Mouse (Mus musculus) left cerebral cortex, postnatal 14 days (tissue): ENCODE data around the gene Dnah8. TPM values are rescaled to one million over a fixed set of nuclear protein-coding genes. Genes with fewer than 3 reads are reported as not detected.

ENCODE experiments used
- DNase-seq, 2 experiments: peaks; one replicate each; pipeline ENCODE4 v3.0.0; 2021 to 2022; ENCODE audit warnings: low spot score in 2 of 2, mixed read lengths in 1 of 2
- intact Hi-C: fragments of 180-260 bp; cut with DNase I; formaldehyde crosslinking; loops from one replicate; pipeline ENCODE4 v1.15.1; 2025
- total RNA-seq, 2 experiments: library from RNA; stranded (reverse); gene quantifications; 2 replicates each; pipeline ENCODE4 v1.2.3; 2021

Dnah8 gene
- total RNA-seq, 2 experiments from 2014 or later: 1.7 to 1.9 TPM

GRCm38 (mm10) chr17:30847498-30847897, 223.3 kb downstream of the Dnah8 start:
- intact Hi-C loops: loop anchor here (10.0 kb wide), 1 partner anchor 393 kb away; no protein-coding TSS in a partner anchor

DNA sequence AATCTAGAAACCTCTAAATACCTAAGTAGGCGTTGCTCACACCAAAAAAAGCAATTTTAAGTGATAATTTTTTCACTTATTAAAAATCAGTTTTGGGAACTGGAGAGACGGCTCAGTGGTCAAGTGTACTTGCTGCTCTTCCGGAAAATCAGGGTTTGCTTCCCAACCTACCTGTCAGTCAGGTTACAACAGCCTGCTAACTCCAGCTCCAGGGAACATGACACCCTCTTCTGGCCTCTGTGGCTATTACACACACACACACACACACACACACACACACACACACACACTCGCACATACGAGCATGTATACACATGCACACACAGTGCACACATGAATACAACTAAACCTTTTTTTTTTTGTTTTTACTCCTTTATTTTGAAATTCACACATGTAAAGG, 223.9 kb downstream of the Dnah8 start:
- no peak for DNase-seq
- intact Hi-C loops: loop anchor here (10.0 kb wide), 1 partner anchor 393 kb away; no protein-coding TSS in a partner anchor

More at GRCm38 (mm10) chr17:30847498-30847897, 223.3 kb downstream of the Dnah8 start:
- no peak for DNase-seq

DNA sequence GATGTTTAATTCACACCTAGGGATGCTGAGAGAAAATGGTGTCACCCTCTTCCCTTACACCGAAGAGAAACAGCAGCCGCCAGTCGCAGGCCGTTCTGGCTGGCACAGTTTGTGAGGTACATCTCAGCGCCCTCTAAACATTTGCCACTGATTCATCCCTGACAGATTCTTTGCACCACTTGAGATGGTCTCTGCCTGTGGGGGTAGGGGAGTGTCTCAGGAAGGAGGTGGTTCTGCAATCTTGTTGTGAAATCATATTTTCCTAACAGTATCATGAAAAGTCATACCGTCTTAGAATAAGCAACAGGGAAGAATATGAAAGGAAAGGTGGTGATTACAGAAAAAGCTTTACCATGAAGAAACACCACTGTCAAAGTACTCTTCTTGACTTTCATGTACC, 224.7 kb downstream of the Dnah8 start:
- intact Hi-C loops: loop anchor here (10.0 kb wide), 1 partner anchor 394 kb away; no protein-coding TSS in a partner anchor
- DNase-seq: no peak

- intact Hi-C loops: loop anchor here (10.0 kb wide), 1 partner anchor 395 kb away; no protein-coding TSS in a partner anchor
- DNase-seq: no peak
Observed at GRCm38 (mm10) chr17:30849813-30850212, 225.7 kb downstream of the Dnah8 start.

- DNase-seq: no peak
- intact Hi-C loops: no loop called here
Observed at GRCm38 (mm10) chr17:30852345-30852744, 228.2 kb downstream of the Dnah8 start.

DNA sequence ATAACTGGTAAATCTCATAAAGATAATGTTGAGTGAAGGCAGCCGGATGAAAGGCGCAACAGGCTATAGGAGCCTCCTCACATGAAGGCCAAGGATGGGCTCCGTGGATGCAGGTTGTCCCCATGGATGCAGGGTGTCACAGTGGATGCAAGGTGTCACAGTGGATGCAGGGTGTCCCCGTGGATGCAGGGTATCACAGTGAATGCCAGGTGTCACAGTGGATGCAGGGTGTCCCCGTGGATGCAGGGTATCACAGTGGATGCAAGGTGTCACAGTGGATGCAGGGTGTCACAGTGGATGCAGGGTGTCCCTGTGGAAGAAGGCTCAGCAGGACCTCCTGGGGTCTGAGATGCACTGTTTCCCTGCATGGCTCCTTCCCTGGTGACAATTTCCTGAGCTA, 233.2 kb downstream of the Dnah8 start:
- intact Hi-C loops: no loop called here
- no peak for DNase-seq

DNA sequence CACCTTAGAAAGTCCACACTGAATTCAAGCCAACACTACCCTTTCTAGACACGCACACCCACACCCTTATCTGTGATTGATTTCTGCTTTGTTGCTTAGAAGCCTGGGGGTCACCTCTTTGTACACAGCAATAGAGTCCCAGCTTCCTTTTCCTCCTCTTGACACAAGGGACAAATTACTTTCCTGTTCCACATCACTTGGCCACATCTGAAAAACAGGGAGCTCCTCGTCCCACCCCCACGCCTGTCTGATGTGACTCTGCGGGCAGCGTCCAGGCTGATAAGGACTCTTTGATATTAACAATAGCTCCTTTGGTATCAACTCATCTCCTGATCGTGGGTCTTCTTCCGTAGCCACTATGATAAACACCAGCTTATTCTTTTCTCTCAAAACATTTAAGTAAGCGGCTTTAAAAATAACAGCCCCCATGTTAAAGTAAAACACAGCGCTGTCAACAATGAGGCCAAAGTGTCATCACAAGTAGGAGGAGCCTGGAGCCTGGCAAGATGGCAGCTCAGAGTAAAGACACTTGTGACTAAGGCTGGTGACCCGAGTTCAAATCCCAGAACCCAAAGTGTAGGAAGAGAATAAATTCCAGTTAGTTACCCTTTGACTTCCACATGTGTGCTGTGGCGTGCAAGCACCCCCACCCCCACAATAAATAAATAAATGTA, 234.6 kb downstream of the Dnah8 start:
- intact Hi-C loops: no loop called here
- DNase-seq: no peak

- intact Hi-C loops: no loop called here
- DNase-seq: no peak
Observed at GRCm38 (mm10) chr17:30859989-30860585, 235.9 kb downstream of the Dnah8 start.

GRCm38 (mm10) chr17:30860606-30861005, 236.5 kb downstream of the Dnah8 start:
- no peak for DNase-seq
- intact Hi-C loops: no loop called here

DNA sequence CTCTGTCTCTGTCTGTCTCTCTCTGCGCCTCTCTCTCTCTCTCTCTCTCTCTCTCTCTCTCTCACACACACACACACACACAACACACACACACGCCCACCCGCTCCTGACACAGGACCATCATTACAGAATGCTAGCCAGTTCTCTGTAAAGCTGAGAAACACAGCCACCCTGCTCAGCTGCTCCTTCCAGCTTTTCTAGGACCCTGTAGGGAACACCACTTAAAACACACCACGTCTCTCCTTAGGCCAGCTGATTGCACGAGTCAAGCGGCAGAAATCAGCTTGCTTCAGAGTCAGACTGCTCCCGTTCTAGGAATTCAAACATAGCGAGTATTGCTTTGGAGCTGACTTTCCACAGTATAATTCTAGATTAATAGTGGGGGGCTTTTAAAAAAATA, 242.1 kb downstream of the Dnah8 start:
- intact Hi-C loops: no loop called here
- DNase-seq: peak; percentile 35 to 66

- intact Hi-C loops: no loop called here
- DNase-seq: no peak
Observed at GRCm38 (mm10) chr17:30866966-30867365, 242.8 kb downstream of the Dnah8 start.

- intact Hi-C loops: no loop called here
- no peak for DNase-seq
Observed at GRCm38 (mm10) chr17:30871040-30871439, 246.9 kb downstream of the Dnah8 start.

DNA sequence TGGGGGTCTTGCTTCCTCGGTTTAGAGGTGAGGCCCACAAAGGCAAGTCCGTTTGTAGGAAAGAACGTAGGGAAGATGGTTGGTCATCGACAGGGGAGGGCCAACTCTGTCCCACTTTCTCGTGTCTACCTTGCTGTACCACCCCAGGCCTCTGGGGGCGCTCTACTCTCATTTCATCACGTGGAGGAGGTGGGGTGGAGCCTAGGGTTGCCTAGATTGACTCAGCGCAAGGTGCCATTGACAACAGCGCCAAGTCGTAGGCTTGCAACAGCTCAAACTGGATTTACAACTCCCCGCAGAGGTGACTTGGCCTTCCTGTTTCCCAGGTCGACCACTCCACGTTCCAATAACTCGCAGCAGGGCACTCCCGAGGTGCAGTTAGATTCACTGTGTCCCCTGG, 250.1 kb downstream of the Dnah8 start:
- intact Hi-C loops: no loop called here
- DNase-seq: no peak

DNA sequence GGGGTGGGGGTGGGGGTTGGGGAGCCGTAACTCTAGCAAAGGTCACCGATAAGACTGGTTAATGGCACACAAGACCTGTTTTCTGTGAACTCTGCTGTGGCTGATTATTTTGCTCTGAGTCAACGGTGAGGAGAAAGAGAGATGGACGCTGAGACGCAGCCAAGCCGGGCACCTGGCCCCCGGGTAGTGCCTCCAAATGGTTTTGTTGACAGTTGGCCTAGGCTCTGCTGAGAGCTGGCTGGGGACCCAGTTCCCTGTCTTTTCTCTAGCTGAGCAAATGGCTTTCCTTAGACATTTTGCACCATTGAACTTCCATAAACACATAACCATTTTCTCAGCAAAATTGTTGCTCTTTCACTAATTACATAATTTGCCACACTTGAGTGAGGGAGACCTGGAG, 253.3 kb downstream of the Dnah8 start:
- no peak for DNase-seq
- intact Hi-C loops: no loop called here

DNA sequence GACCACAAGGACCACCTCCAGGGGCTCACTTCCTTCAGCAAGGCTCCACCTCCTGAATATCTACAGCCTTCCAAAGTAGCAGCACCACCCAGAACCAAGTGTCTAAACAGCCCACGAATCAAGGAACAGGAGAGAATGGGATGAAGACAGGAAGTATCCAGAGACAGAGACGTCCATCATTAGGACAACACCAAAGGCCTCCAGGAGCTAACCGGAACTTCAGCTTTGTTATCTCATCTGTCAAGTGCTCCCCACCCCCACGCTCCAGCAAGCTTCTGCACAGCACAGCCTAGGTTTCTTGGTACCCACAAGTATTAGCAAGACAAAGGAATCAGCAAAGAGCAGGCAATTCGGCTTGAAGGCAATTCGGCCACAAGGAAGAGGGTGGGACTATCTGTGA, 254.5 kb downstream of the Dnah8 start:
- intact Hi-C loops: no loop called here
- no peak for DNase-seq

GRCm38 (mm10) chr17:30880391-30880790, 256.2 kb downstream of the Dnah8 start:
- DNase-seq: no peak
- intact Hi-C loops: loop anchor here (5.0 kb wide), 1 partner anchor 508 kb away; no protein-coding TSS in a partner anchor

- no peak for DNase-seq
- intact Hi-C loops: loop anchor here (5.0 kb wide), 1 partner anchor 509 kb away; no protein-coding TSS in a partner anchor
Observed at GRCm38 (mm10) chr17:30881001-30881400, 256.8 kb downstream of the Dnah8 start.

DNA sequence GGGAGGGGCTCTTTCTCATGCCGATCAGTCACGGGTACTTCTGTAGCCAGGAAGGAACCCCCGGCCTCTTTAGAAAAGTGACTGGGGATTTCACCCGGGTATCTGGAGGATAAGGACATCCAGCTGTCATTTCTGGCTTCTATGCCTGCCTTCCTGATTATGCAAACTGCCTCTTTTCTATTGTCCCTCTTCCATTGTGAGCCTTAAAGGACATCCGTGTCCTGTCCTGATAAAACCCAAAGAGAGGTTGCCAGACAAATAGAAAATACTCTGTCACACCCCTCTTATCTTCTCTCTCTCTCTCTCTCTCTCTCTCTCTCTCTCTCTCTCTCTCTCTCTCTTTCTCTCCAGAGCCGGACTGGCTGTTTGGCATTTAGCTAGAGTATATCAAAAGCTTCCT, 258.1 kb downstream of the Dnah8 start:
- DNase-seq: no peak
- intact Hi-C loops: loop anchor here (5.0 kb wide), 1 partner anchor 510 kb away; no protein-coding TSS in a partner anchor

- intact Hi-C loops: loop anchor here (5.0 kb wide), 1 partner anchor 511 kb away; no protein-coding TSS in a partner anchor
- no peak for DNase-seq
Observed at GRCm38 (mm10) chr17:30883534-30883933, 259.4 kb downstream of the Dnah8 start.

DNA sequence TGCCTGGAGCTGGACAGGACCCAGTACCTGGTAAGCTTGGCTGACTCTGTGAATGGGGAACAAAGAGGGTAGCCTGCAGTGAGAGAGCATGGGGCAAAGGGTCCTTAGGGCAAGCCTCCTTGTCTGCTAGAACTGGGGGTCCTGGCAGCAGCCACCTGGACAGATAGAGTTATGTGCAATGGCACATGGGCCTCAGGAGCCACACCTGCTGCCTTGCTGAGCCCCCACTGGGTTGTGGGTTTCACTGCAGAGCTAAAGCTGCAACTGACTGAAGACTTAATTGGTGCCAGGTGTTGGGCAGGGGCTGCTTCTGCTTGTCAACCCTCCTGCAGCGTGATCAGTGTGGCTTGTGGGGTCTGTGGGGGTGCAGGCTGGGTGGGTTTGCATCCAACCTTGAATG, 267.9 kb downstream of the Dnah8 start:
- no peak for DNase-seq
- intact Hi-C loops: no loop called here

GRCm38 (mm10) chr17:30892730-30893129, 268.6 kb downstream of the Dnah8 start:
- DNase-seq: no peak
- intact Hi-C loops: no loop called here
